Mouse (Mus musculus) intestine, embryonic 15.5 days (tissue): Measurements from ENCODE around the gene Stim1. TPM values are rescaled to one million over a fixed set of nuclear protein-coding genes. Genes with fewer than 3 reads are reported as not detected.

Source experiments
- ATAC-seq: fragments of 200-750 bp; cut with Nextera tagmentation; 2 replicates; pipeline ENCODE4 v1.8.0; 2017; ENCODE audit warnings: moderate TSS enrichment, moderate library complexity
- H3K27ac ChIP-seq: fragments of 300-500 bp; sonication (generic); 2 replicates; pipeline ENCODE4 v1.5.1; 2015; ENCODE audit warnings: mild to moderate bottlenecking, inconsistent platforms
- H3K27me3 ChIP-seq: fragments of 300-500 bp; sonication (generic); replicated peaks from 2 replicates; pipeline ENCODE4 v1.6.1; 2015; ENCODE audit warnings: inconsistent platforms
- H3K36me3 ChIP-seq: fragments of 300-500 bp; sonication (generic); 2 replicates; pipeline ENCODE4 v1.6.1; 2015; ENCODE audit warnings: inconsistent platforms
- H3K4me1 ChIP-seq: fragments of 300-500 bp; sonication (generic); replicated peaks from 2 replicates; pipeline ENCODE4 v1.6.1; 2015; ENCODE audit warnings: inconsistent platforms
- H3K4me2 ChIP-seq: fragments of 300-500 bp; sonication (generic); replicated peaks from 2 replicates; pipeline ENCODE4 v1.6.1; 2015; ENCODE audit warnings: mild to moderate bottlenecking, inconsistent platforms
- H3K4me3 ChIP-seq: fragments of 300-500 bp; sonication (generic); replicated peaks from 2 replicates; pipeline ENCODE4 v1.5.1; 2015; ENCODE audit warnings: inconsistent platforms
- H3K9ac ChIP-seq: fragments of 300-500 bp; sonication (generic); 2 replicates; pipeline ENCODE4 v1.6.1; 2015; ENCODE audit warnings: inconsistent platforms
- H3K9me3 ChIP-seq: fragments of 300-500 bp; sonication (generic); 2 replicates; pipeline ENCODE4 v1.6.1; 2016; ENCODE audit warnings: inconsistent platforms
- WGBS: fragments of 180-500 bp; shearing (Covaris S2); methylation state at CpG from one replicate; pipeline ENCODE4 v1.1.7; 2015; 5-methylcytosine and 5-hydroxymethylcytosine counted together
- polyA plus RNA-seq: library from polyadenylated mRNA; unstranded; fragments of >200 nt; fragmentation: Nextera tagmentation; extraction: Ambion mirVana; gene quantifications from 2 replicates; pipeline ENCODE4 v1.2.1, GENCODE M21; 2015

Stim1 gene
- polyA plus RNA-seq, 1 experiment from 2014 or later: 20.1 TPM

- Histone ChIP-seq H3K27ac (no peak overlapping the region), H3K9me3 (no peaks in the 10 kb centered on the region), H3K4me1 (no peaks in the 10 kb centered on the region), H3K4me3 (no peak overlapping the region), H3K36me3 (no peaks in the 10 kb centered on the region), H3K27me3 (no peaks in the 10 kb centered on the region), H3K4me2 (no peak overlapping the region), H3K9ac (no peak overlapping the region)
- no peak for ATAC-seq
- WGBS: 67% methylated on average over 2 of the region's 2 CpGs
Observed at GRCm38 (mm10) chr7:102348681-102349080, 81.1 kb downstream of the Stim1 start.

GRCm38 (mm10) chr7:102349236-102349635 lies 81.6 kb downstream of the Stim1 start:
- Histone ChIP-seq H3K4me2 (no peak overlapping the region), H3K36me3 (no peaks in the 10 kb centered on the region), H3K9ac (no peak overlapping the region), H3K4me1 (no peaks in the 10 kb centered on the region), H3K4me3 (no peak overlapping the region), H3K9me3 (no peaks in the 10 kb centered on the region), H3K27ac (no peak overlapping the region), H3K27me3 (no peaks in the 10 kb centered on the region)
- no peak for ATAC-seq
- 75% methylated on average over 5 of the region's 5 CpGs for WGBS

GRCm38 (mm10) chr7:102353420-102353819 lies 85.8 kb downstream of the Stim1 start:
- Histone ChIP-seq H3K9me3 (no peaks in the 10 kb centered on the region), H3K27me3 (no peaks in the 10 kb centered on the region), H3K27ac (no peak overlapping the region), H3K4me1 (no peaks in the 10 kb centered on the region), H3K36me3 (no peaks in the 10 kb centered on the region), H3K4me2 (no peak overlapping the region), H3K9ac (no peak overlapping the region), H3K4me3 (no peak overlapping the region)
- ATAC-seq: no peak
- WGBS: 30% methylated on average over 1 of the region's 1 CpGs

- no peak overlapping the region for H3K27ac ChIP-seq
- no peaks in the 10 kb centered on the region for H3K4me1 ChIP-seq
- no peak overlapping the region for H3K4me2 ChIP-seq
- H3K36me3 ChIP-seq: no peaks in the 10 kb centered on the region
- ATAC-seq: no peak
- no peak overlapping the region for H3K9ac ChIP-seq
- no peak overlapping the region for H3K4me3 ChIP-seq
- H3K9me3 ChIP-seq: no peaks in the 10 kb centered on the region
- WGBS: 96% methylated on average over 3 of the region's 3 CpGs
- H3K27me3 ChIP-seq: no peaks in the 10 kb centered on the region
Observed at GRCm38 (mm10) chr7:102358124-102358523, 90.5 kb downstream of the Stim1 start.

- Histone ChIP-seq H3K4me3 (no peak overlapping the region), H3K9me3 (no peaks in the 10 kb centered on the region), H3K27ac (no peak overlapping the region), H3K9ac (no peak overlapping the region), H3K36me3 (no peaks in the 10 kb centered on the region), H3K4me1 (no peaks in the 10 kb centered on the region), H3K4me2 (no peak overlapping the region), H3K27me3 (no peaks in the 10 kb centered on the region)
- no peak for ATAC-seq
- WGBS: 36% methylated on average over 2 of the region's 2 CpGs
Observed at GRCm38 (mm10) chr7:102361297-102361696, 93.7 kb downstream of the Stim1 start.

GRCm38 (mm10) chr7:102363853-102364252 lies 96.2 kb downstream of the Stim1 start:
- Histone ChIP-seq H3K27me3 (no peaks in the 10 kb centered on the region), H3K27ac (no peak overlapping the region), H3K4me2 (no peak overlapping the region), H3K4me1 (no peaks in the 10 kb centered on the region), H3K9ac (no peak overlapping the region), H3K9me3 (no peaks in the 10 kb centered on the region), H3K36me3 (no peaks in the 10 kb centered on the region), H3K4me3 (no peak overlapping the region)
- WGBS: 96% methylated on average over 1 of the region's 1 CpGs
- ATAC-seq: no peak

GRCm38 (mm10) chr7:102369661-102370060 lies 102.1 kb downstream of the Stim1 start:
- H3K9ac ChIP-seq: no peak overlapping the region
- H3K4me1 ChIP-seq: peaks cover 3% of the 10 kb centered on the region; the same call in 1 of the 2 replicates
- H3K27me3 ChIP-seq: no peaks in the 10 kb centered on the region
- no peaks in the 10 kb centered on the region for H3K9me3 ChIP-seq
- no peak overlapping the region for H3K4me3 ChIP-seq
- H3K4me2 ChIP-seq: no peak overlapping the region
- ATAC-seq: no peak
- no peaks in the 10 kb centered on the region for H3K36me3 ChIP-seq
- WGBS: 32% methylated on average over 4 of the region's 4 CpGs
- no peak overlapping the region for H3K27ac ChIP-seq

- H3K27me3 ChIP-seq: no peaks in the 10 kb centered on the region
- H3K27ac ChIP-seq: no peak overlapping the region
- no peak overlapping the region for H3K9ac ChIP-seq
- H3K4me3 ChIP-seq: no peak overlapping the region
- no peaks in the 10 kb centered on the region for H3K36me3 ChIP-seq
- no peak overlapping the region for H3K4me2 ChIP-seq
- ATAC-seq: no peak
- H3K4me1 ChIP-seq: peaks cover 3% of the 10 kb centered on the region; the same call in 1 of the 2 replicates
- 67% methylated on average over 5 of the region's 5 CpGs for WGBS
- no peaks in the 10 kb centered on the region for H3K9me3 ChIP-seq
Observed at GRCm38 (mm10) chr7:102370526-102370925, 102.9 kb downstream of the Stim1 start.

GRCm38 (mm10) chr7:102373382-102374072 lies 105.9 kb downstream of the Stim1 start:
- no peak overlapping the region for H3K9ac ChIP-seq
- H3K4me2 ChIP-seq: no peak overlapping the region
- no peak overlapping the region for H3K4me3 ChIP-seq
- H3K9me3 ChIP-seq: no peaks in the 10 kb centered on the region
- WGBS: 90% methylated on average over 3 of the region's 3 CpGs
- no peaks in the 10 kb centered on the region for H3K36me3 ChIP-seq
- H3K4me1 ChIP-seq: peaks cover 3% of the 10 kb centered on the region; the same call in 1 of the 2 replicates
- no peaks in the 10 kb centered on the region for H3K27me3 ChIP-seq
- ATAC-seq: no peak
- H3K27ac ChIP-seq: no peak overlapping the region

GRCm38 (mm10) chr7:102383221-102383620 lies 115.6 kb downstream of the Stim1 start:
- no peak overlapping the region for H3K9ac ChIP-seq
- ATAC-seq: no peak
- WGBS: 89% methylated on average over 7 of the region's 7 CpGs
- H3K4me2 ChIP-seq: no peak overlapping the region
- no peaks in the 10 kb centered on the region for H3K27me3 ChIP-seq
- H3K4me1 ChIP-seq: no peaks in the 10 kb centered on the region
- no peak overlapping the region for H3K4me3 ChIP-seq
- H3K9me3 ChIP-seq: no peaks in the 10 kb centered on the region
- no peak overlapping the region for H3K27ac ChIP-seq
- no peaks in the 10 kb centered on the region for H3K36me3 ChIP-seq

GRCm38 (mm10) chr7:102385973-102386372 lies 118.4 kb downstream of the Stim1 start:
- Histone ChIP-seq H3K9me3 (no peaks in the 10 kb centered on the region), H3K4me3 (no peak overlapping the region), H3K4me1 (no peaks in the 10 kb centered on the region), H3K4me2 (no peak overlapping the region), H3K27ac (no peak overlapping the region), H3K9ac (no peak overlapping the region), H3K36me3 (no peaks in the 10 kb centered on the region), H3K27me3 (no peaks in the 10 kb centered on the region)
- 86% methylated on average over 3 of the region's 3 CpGs for WGBS
- no peak for ATAC-seq

GRCm38 (mm10) chr7:102389082-102389481 lies 121.5 kb downstream of the Stim1 start:
- Histone ChIP-seq H3K4me2 (no peak overlapping the region), H3K4me3 (no peak overlapping the region), H3K36me3 (no peaks in the 10 kb centered on the region), H3K4me1 (no peaks in the 10 kb centered on the region), H3K9me3 (no peaks in the 10 kb centered on the region), H3K27ac (no peak overlapping the region), H3K27me3 (no peaks in the 10 kb centered on the region), H3K9ac (no peak overlapping the region)
- WGBS: 64% methylated on average over 5 of the region's 5 CpGs
- ATAC-seq: no peak

- WGBS: 84% methylated on average over 2 of the region's 2 CpGs
- Histone ChIP-seq H3K4me3 (no peak overlapping the region), H3K36me3 (no peaks in the 10 kb centered on the region), H3K27ac (no peak overlapping the region), H3K27me3 (no peaks in the 10 kb centered on the region), H3K9me3 (no peaks in the 10 kb centered on the region), H3K9ac (no peak overlapping the region), H3K4me2 (no peak overlapping the region), H3K4me1 (no peaks in the 10 kb centered on the region)
- no peak for ATAC-seq
Observed at GRCm38 (mm10) chr7:102393898-102394297, 126.3 kb downstream of the Stim1 start.
